Mouse (Mus musculus) ovary, postnatal 36 days (tissue): ENCODE measurements around the gene Map4k1.

Experiments used
- DNase-seq: peaks from one replicate; pipeline ENCODE4 v3.0.0; 2022; ENCODE audit warnings: low spot score, mixed read lengths

Gene Map4k1

GRCm38 (mm10) chr7:28977556-28977955 is 4.3 kb upstream of the Map4k1 start:
- no peak for DNase-seq

- DNase-seq: no peak
These were observed 594 bp downstream of the Map4k1 start for GRCm38 (mm10) chr7:28982274-28983013.

GRCm38 (mm10) chr7:28983141-28983564 is 1.3 kb downstream of the Map4k1 start:
- no peak for DNase-seq

- no peak for DNase-seq
These were observed 2.0 kb downstream of the Map4k1 start for GRCm38 (mm10) chr7:28983849-28984248.

GRCm38 (mm10) chr7:28984452-28984851 is 2.6 kb downstream of the Map4k1 start:
- no peak for DNase-seq

GRCm38 (mm10) chr7:28985207-28985606 is 3.4 kb downstream of the Map4k1 start:
- DNase-seq: no peak

- no peak for DNase-seq
These were observed 9.0 kb downstream of the Map4k1 start for GRCm38 (mm10) chr7:28990766-28991273.

- no peak for DNase-seq
These were observed 9.8 kb downstream of the Map4k1 start for GRCm38 (mm10) chr7:28991616-28992015.

- DNase-seq: no peak
These were observed 11.1 kb downstream of the Map4k1 start for GRCm38 (mm10) chr7:28992997-28993396.

GRCm38 (mm10) chr7:28993402-28993801 is 11.6 kb downstream of the Map4k1 start:
- DNase-seq: no peak

GRCm38 (mm10) chr7:29000651-29001605 is 19.1 kb downstream of the Map4k1 start:
- peak; percentile 63 for DNase-seq

GRCm38 (mm10) chr7:29007224-29008101 is 25.6 kb downstream of the Map4k1 start:
- no peak for DNase-seq

GRCm38 (mm10) chr7:29008171-29008570 is 26.3 kb downstream of the Map4k1 start:
- DNase-seq: no peak

- DNase-seq: no peak
These were observed 26.9 kb downstream of the Map4k1 start for GRCm38 (mm10) chr7:29008714-29009113.

- no peak for DNase-seq
These were observed 33.1 kb downstream of the Map4k1 start for GRCm38 (mm10) chr7:29014984-29015383.

GRCm38 (mm10) chr7:29016440-29016839 is 34.6 kb downstream of the Map4k1 start:
- DNase-seq: no peak

GRCm38 (mm10) chr7:29017222-29017621 is 35.4 kb downstream of the Map4k1 start:
- DNase-seq: no peak

- no peak for DNase-seq
These were observed 37.8 kb downstream of the Map4k1 start for GRCm38 (mm10) chr7:29019447-29020220.

GRCm38 (mm10) chr7:29022479-29022878 is 40.6 kb downstream of the Map4k1 start:
- DNase-seq: no peak

GRCm38 (mm10) chr7:29023514-29023913 is 41.7 kb downstream of the Map4k1 start:
- DNase-seq: no peak

- DNase-seq: no peak
These were observed 43.7 kb downstream of the Map4k1 start for GRCm38 (mm10) chr7:29025566-29025965.
